Mouse (Mus musculus) bone marrow, adult 2 months (tissue): ENCODE data around the gene Rnf115.

Experiments
- CTCF ChIP-seq: fragments of 200-500 bp; IDR thresholded peaks from 2 replicates; pipeline ENCODE4 v1.5.1; 2011; ENCODE audit warnings: low read length, control low read depth; ENCODE audit not compliant: control insufficient read depth, insufficient read depth
- POLR2A ChIP-seq: fragments of 200-500 bp; IDR thresholded peaks from 2 replicates; pipeline ENCODE4 v1.6.1; 2011; ENCODE audit warnings: low read depth, mild to moderate bottlenecking, control low read depth, low read length, borderline replicate concordance; ENCODE audit not compliant: control insufficient read depth

- TF ChIP-seq CTCF (no peak), POLR2A (no peak)
Observed at GRCm38 (mm10) chr3:96708684-96709064, 18.8 kb upstream of the Rnf115 start.
